Mouse (Mus musculus): ENCODE results near the gene Tmem88b.
"Not testable (repeated sequence)": the region's sequence is repeated elsewhere in the genome, so short reads cannot be mapped to it uniquely, and the experiment has no call there.

The Tmem88b gene

GRCm38 (mm10) chr4:155760613-155761355, 24.9 kb downstream of the Tmem88b start, which contains the start of gene Atad3a:
Gene Atad3a (minus strand): TSS chr4:155761093.
- in situ Hi-C loops (cut with MboI) = loop anchor here (10.0 kb wide), 1 partner anchor 46 kb away; no protein-coding TSS in a partner anchor

GRCm38 (mm10) chr4:155759862-155760612, 25.6 kb downstream of the Tmem88b start:
- in situ Hi-C loops (cut with MboI) = loop anchor here (10.0 kb wide), 1 partner anchor 45 kb away; no protein-coding TSS in a partner anchor

GRCm38 (mm10) chr4:155757011-155757410, 28.7 kb downstream of the Tmem88b start:
- in situ Hi-C loops (cut with MboI) = no loop called here

GRCm38 (mm10) chr4:155746575-155747490, 38.8 kb downstream of the Tmem88b start:
- in situ Hi-C loops (cut with MboI) = no loop called here

GRCm38 (mm10) chr4:155746036-155746548, 39.6 kb downstream of the Tmem88b start:
- in situ Hi-C loops (cut with MboI) = no loop called here

- in situ Hi-C loops (cut with MboI) = no loop called here
Observed at GRCm38 (mm10) chr4:155745136-155745535, 40.5 kb downstream of the Tmem88b start.

GRCm38 (mm10) chr4:155744474-155744873, 41.2 kb downstream of the Tmem88b start:
- in situ Hi-C loops (cut with MboI) = no loop called here

- in situ Hi-C loops (cut with MboI) = no loop called here
Observed at GRCm38 (mm10) chr4:155742684-155743083, 43.0 kb downstream of the Tmem88b start.

- in situ Hi-C loops (cut with MboI) = not testable (repeated sequence)
Observed at GRCm38 (mm10) chr4:155740681-155741080, 45.0 kb downstream of the Tmem88b start.

GRCm38 (mm10) chr4:155739741-155740636, 45.7 kb downstream of the Tmem88b start:
- in situ Hi-C loops (cut with MboI) = no loop called here

- in situ Hi-C loops (cut with MboI) = no loop called here
Observed at GRCm38 (mm10) chr4:155739152-155739551, 46.5 kb downstream of the Tmem88b start.

GRCm38 (mm10) chr4:155738262-155738661, 47.4 kb downstream of the Tmem88b start:
- in situ Hi-C loops (cut with MboI) = no loop called here

GRCm38 (mm10) chr4:155736421-155736820, 49.3 kb downstream of the Tmem88b start:
- in situ Hi-C loops (cut with MboI) = no loop called here

GRCm38 (mm10) chr4:155735788-155736187, 49.9 kb downstream of the Tmem88b start:
- in situ Hi-C loops (cut with MboI) = no loop called here

GRCm38 (mm10) chr4:155734951-155735702, 50.5 kb downstream of the Tmem88b start:
- in situ Hi-C loops (cut with MboI) = loop anchor here (5.0 kb wide), 1 partner anchor 32 kb away; no protein-coding TSS in a partner anchor

- in situ Hi-C loops (cut with MboI) = loop anchor here (5.0 kb wide), 1 partner anchor 33 kb away; no protein-coding TSS in a partner anchor
Observed at GRCm38 (mm10) chr4:155734350-155734941, 51.2 kb downstream of the Tmem88b start, which contains the start of gene Tmem240. Gene Tmem240 (plus strand): TSS chr4:155734800.

- in situ Hi-C loops (cut with MboI) = loop anchor here (5.0 kb wide), 1 partner anchor 34 kb away; no protein-coding TSS in a partner anchor
Observed at GRCm38 (mm10) chr4:155733267-155733666, 52.4 kb downstream of the Tmem88b start.
